Mouse (Mus musculus) myocyte (in vitro differentiated cells): ENCODE results near the gene Eif3l.

Experiments
- E2F4 ChIP-seq: IDR thresholded peaks from one replicate; pipeline ENCODE4 v1.6.1; 2011; ENCODE audit warnings: mild to moderate bottlenecking, control low read depth, moderate library complexity; ENCODE audit not compliant: insufficient read depth
- MAX ChIP-seq: IDR thresholded peaks from one replicate; pipeline ENCODE4 v1.6.1; 2011; ENCODE audit warnings: low read depth, mild to moderate bottlenecking, control low read depth
- MYOD1 ChIP-seq, 3 experiments: IDR thresholded peaks; one replicate each; pipeline ENCODE4 v1.6.1; 2011; ENCODE audit warnings: control low read depth in 2 of 3, low read depth in 2 of 3, mild to moderate bottlenecking in 2 of 3, moderate library complexity in 1 of 3; ENCODE audit not compliant: insufficient read length in 2 of 3, control insufficient read depth in 1 of 3
- MYOG ChIP-seq, 3 experiments: IDR thresholded peaks; one replicate each; pipeline ENCODE4 v1.6.1; 2011; ENCODE audit warnings: control low read depth in 2 of 3, low read depth in 2 of 3, mild to moderate bottlenecking in 2 of 3; ENCODE audit not compliant: insufficient read length in 2 of 3, control insufficient read depth in 1 of 3, insufficient read depth in 1 of 3
- POLR2A ChIP-seq: IDR thresholded peaks from one replicate; pipeline ENCODE4 v1.6.1; 2011; ENCODE audit warnings: low read depth, mild to moderate bottlenecking, control low read depth, moderate library complexity; ENCODE audit not compliant: insufficient read length
- POLR2AphosphoS2 ChIP-seq: IDR thresholded peaks from one replicate; pipeline ENCODE4 v1.6.1; 2011; ENCODE audit warnings: low read depth, control low read depth; ENCODE audit not compliant: insufficient read length
- REST ChIP-seq: IDR thresholded peaks from one replicate; pipeline ENCODE4 v1.6.1; 2011; ENCODE audit warnings: mild to moderate bottlenecking, control low read depth, moderate library complexity; ENCODE audit not compliant: insufficient read depth, insufficient read length
- TCF12 ChIP-seq: IDR thresholded peaks from one replicate; pipeline ENCODE4 v1.6.1; 2011; ENCODE audit warnings: mild to moderate bottlenecking, control low read depth; ENCODE audit not compliant: poor library complexity, insufficient read depth, severe bottlenecking
- USF1 ChIP-seq: IDR thresholded peaks from one replicate; pipeline ENCODE4 v1.6.1; 2011; ENCODE audit warnings: low read depth, mild to moderate bottlenecking, control low read depth, moderate library complexity

DNA sequence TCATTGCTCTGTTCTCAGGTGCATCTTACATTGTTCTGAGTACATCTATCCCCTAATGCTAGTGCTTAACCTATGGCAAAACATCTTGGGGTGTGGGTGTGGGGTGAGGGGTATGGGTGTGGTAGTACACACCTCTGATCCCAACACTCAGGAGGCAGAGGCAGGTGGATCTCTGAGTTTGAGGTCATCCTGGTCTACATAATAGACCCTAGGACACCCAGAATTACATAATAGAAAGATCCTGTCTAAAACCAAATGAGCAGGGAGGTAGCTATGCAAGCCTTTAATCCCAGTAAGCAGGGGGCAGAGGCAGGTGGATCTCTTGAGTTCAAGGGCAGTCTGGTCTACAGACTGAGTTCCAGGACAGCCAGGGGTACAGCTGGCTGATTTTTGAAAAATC is 1.2 kb upstream of the Eif3l start:
- no peak for TF ChIP-seq POLR2A
- no peak for TF ChIP-seq MYOD1 (IDR thresholded peaks at IDR 0.05; ENCODE audit: control insufficient read depth in 1 of 3, insufficient read length in 2 of 3, low read depth in 2 of 3)
- no peak for TF ChIP-seq USF1
- TF ChIP-seq MAX, result no peak
- TF ChIP-seq POLR2AphosphoS2, result no peak
- no peak for TF ChIP-seq E2F4
- no peak for TF ChIP-seq MYOG (IDR thresholded peaks at IDR 0.05; ENCODE audit: control insufficient read depth in 1 of 3, insufficient read depth in 1 of 3, insufficient read length in 2 of 3, low read depth in 2 of 3)
- no peak for TF ChIP-seq TCF12
- no peak for TF ChIP-seq REST
